Mouse (Mus musculus) lung, embryonic 16.5 days (tissue): ENCODE measurements around the gene Patl2. TPM values are rescaled to one million over a fixed set of nuclear protein-coding genes. Genes with fewer than 3 reads are reported as not detected.
"Not testable (repeated sequence)": the region's sequence is repeated elsewhere in the genome, so short reads cannot be mapped to it uniquely, and the experiment has no call there.

Experiments used
- ATAC-seq: fragments of 200-750 bp; cut with Nextera tagmentation; 2 replicates; pipeline ENCODE4 v1.8.0; 2017; ENCODE audit warnings: low read depth, mild to moderate bottlenecking, moderate library complexity
- H3K27ac ChIP-seq: fragments of 300-500 bp; sonication (generic); 2 replicates; pipeline ENCODE4 v1.5.1; 2014; ENCODE audit warnings: mild to moderate bottlenecking, control low read depth, low read length
- H3K27me3 ChIP-seq: fragments of 300-500 bp; sonication (generic); 2 replicates; pipeline ENCODE4 v1.6.1; 2014; ENCODE audit warnings: low read depth, low read length, mixed read lengths; ENCODE audit not compliant: control insufficient read depth, insufficient read depth
- H3K36me3 ChIP-seq: fragments of 300-500 bp; sonication (generic); 2 replicates; pipeline ENCODE4 v1.6.1; 2014; ENCODE audit warnings: low read length; ENCODE audit not compliant: control insufficient read depth, insufficient read depth
- H3K4me1 ChIP-seq: fragments of 300-500 bp; sonication (generic); replicated peaks from 2 replicates; pipeline ENCODE4 v1.6.1; 2014; ENCODE audit warnings: low read length, mixed read lengths; ENCODE audit not compliant: control insufficient read depth, insufficient read depth
- H3K4me2 ChIP-seq: fragments of 300-500 bp; sonication (generic); 2 replicates; pipeline ENCODE4 v1.6.1; 2014; ENCODE audit warnings: low read depth, low read length, control low read depth
- H3K4me3 ChIP-seq: fragments of 300-500 bp; sonication (generic); 2 replicates; pipeline ENCODE4 v1.5.1; 2014; ENCODE audit warnings: mild to moderate bottlenecking, low read length, control low read depth
- H3K9ac ChIP-seq: fragments of 300-500 bp; sonication (generic); 2 replicates; pipeline ENCODE4 v1.6.1; 2014; ENCODE audit warnings: low read length, control low read depth
- H3K9me3 ChIP-seq: fragments of 300-500 bp; sonication (generic); 2 replicates; pipeline ENCODE4 v1.6.1; 2016; ENCODE audit warnings: low read length; ENCODE audit not compliant: control insufficient read depth
- WGBS: fragments of 180-500 bp; shearing (Covaris S2); extraction: QIAGEN DNeasy Blood & Tissue Kit; methylation state at CpG from one replicate; pipeline ENCODE4 v1.1.7; 2014; 5-methylcytosine and 5-hydroxymethylcytosine counted together
- polyA plus RNA-seq: library from polyadenylated mRNA; unstranded; fragments of >200 nt; fragmentation: Nextera tagmentation; extraction: Ambion mirVana; gene quantifications from 2 replicates; pipeline ENCODE4 v1.2.1, GENCODE M21; 2015

Gene Patl2
- polyA plus RNA-seq, 1 experiment from 2014 or later, result not detected

DNA sequence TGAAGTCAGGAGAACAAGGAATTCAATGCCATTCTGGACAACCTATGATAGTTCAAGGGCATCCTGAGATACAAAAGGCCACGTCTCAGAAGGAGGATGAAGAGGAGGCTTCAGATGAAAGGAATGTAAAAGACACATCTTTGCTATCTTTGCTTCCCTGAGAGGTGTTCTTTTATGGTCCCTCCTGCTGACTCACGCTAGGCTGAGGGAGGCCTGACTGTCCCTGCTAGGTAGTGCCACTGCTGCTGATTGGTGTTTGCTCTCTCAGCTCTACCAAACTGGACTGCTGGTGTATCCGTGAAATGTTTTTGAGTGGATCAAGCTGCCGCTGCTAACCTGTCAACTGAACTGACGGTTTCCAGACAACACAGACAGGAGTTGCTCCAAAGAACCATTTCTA is 35.8 kb upstream of the Patl2 start:
- no peaks in the 10 kb centered on the region for H3K36me3 ChIP-seq
- H3K4me2 ChIP-seq, result no peak overlapping the region
- no peak for ATAC-seq
- H3K9me3 ChIP-seq, result no peaks in the 10 kb centered on the region
- no peak overlapping the region for H3K4me3 ChIP-seq
- no peaks in the 10 kb centered on the region for H3K27me3 ChIP-seq
- no peak overlapping the region for H3K9ac ChIP-seq
- no peak overlapping the region for H3K27ac ChIP-seq
- 18% methylated on average over 5 of the region's 5 CpGs for WGBS
- no peaks in the 10 kb centered on the region for H3K4me1 ChIP-seq

DNA sequence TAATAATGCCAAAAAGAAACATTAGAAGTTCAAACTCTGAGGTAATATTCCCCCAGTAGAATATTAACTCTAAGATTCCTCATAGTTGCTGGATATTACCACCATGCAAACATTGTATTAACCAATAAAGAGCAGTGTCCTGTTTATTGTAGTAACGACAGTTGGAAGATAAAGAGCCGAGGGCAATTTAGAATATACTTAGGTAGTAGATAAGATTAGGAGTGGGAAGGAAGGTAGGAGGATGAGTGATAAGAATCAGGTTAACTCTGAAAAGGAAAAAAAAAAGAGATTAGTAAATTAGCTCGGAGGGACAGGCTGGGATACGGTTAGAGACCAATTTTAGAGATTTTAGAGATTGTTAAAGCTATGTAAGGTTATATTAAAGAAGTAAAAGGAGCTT is 35.4 kb upstream of the Patl2 start:
- no peaks in the 10 kb centered on the region for H3K4me1 ChIP-seq
- H3K9me3 ChIP-seq, result no peaks in the 10 kb centered on the region
- no peak overlapping the region for H3K4me2 ChIP-seq
- H3K27ac ChIP-seq, result no peak overlapping the region
- no peaks in the 10 kb centered on the region for H3K27me3 ChIP-seq
- H3K36me3 ChIP-seq, result no peaks in the 10 kb centered on the region
- 17% methylated on average over 4 of the region's 4 CpGs for WGBS
- no peak overlapping the region for H3K9ac ChIP-seq
- no peak for ATAC-seq
- H3K4me3 ChIP-seq, result no peak overlapping the region

- no peak overlapping the region for H3K27ac ChIP-seq
- no peaks in the 10 kb centered on the region for H3K36me3 ChIP-seq
- no peaks in the 10 kb centered on the region for H3K9me3 ChIP-seq
- no peaks in the 10 kb centered on the region for H3K27me3 ChIP-seq
- ATAC-seq, result no peak
- 66% methylated on average over 2 of the region's 2 CpGs for WGBS
- no peak overlapping the region for H3K4me2 ChIP-seq
- no peak overlapping the region for H3K9ac ChIP-seq
- H3K4me1 ChIP-seq, result no peaks in the 10 kb centered on the region
- no peak overlapping the region for H3K4me3 ChIP-seq
Observed at GRCm38 (mm10) chr2:122218234-122218633, 32.2 kb upstream of the Patl2 start.

DNA sequence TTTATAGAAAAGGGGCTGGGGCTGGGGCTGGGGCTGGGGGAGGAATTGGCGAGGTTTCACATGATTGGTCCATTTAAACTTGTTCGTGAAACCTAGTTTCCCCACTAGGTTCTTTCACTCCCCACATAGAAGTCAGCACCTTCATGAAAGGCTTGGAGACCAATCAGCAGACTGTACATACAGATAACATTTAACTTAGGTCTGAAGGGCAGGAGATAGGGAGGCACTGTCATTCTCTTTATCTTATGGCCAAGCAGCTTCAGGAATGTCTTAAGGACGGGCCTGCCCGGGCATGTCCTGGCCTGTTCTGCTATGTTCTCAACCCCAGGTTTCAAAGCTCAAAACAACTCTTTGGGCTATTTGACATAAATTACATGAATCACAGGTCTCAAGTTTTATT is 31.1 kb upstream of the Patl2 start:
- not testable (repeated sequence) for H3K27me3 ChIP-seq, H3K27ac ChIP-seq, H3K4me1 ChIP-seq, H3K36me3 ChIP-seq, ATAC-seq, H3K9ac ChIP-seq, H3K4me2 ChIP-seq, H3K4me3 ChIP-seq, H3K9me3 ChIP-seq
- 90% methylated on average over 4 of the region's 4 CpGs for WGBS

DNA sequence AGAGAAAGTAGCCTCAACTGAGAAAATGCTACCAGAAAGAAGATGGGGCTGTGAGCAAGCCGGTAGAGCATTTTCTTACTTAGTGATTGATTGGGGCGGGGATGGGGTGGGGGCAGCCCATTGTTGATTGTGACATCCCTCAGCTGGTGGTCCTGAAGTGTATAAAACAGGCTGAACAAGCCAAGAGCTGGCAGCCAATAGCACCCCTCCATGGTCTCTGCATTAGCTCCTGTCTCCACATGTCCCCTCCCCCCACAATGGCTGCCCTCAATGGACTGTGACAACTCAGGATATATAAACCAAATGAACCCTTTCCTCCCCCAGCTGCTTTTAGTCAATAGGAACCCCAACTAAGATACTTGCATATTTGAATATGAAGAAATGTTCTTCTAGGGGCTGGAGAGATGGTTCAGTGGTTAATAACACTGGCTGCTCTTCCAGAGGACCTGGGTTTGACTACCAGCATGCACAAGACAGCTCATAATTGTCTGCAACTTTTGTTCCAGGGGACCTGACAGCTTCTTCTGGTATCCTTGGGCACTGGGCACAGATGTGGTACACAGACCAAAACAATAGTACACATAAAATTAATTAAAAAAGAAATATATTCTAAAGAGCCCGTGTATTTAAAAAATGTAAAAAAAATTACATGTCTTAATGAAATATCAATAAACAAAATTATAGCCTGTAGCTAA is 24.7 kb upstream of the Patl2 start:
- WGBS, result 61% methylated on average over 3 of the region's 3 CpGs
- Histone ChIP-seq H3K4me1 (no peaks in the 10 kb centered on the region), H3K27me3 (no peaks in the 10 kb centered on the region), H3K36me3 (no peaks in the 10 kb centered on the region), H3K9me3 (no peaks in the 10 kb centered on the region), H3K4me2 (no peak overlapping the region), H3K4me3 (no peak overlapping the region), H3K27ac (no peak overlapping the region), H3K9ac (no peak overlapping the region)
- peak; percentile 68; the same call in 1 of the 2 replicates for ATAC-seq

DNA sequence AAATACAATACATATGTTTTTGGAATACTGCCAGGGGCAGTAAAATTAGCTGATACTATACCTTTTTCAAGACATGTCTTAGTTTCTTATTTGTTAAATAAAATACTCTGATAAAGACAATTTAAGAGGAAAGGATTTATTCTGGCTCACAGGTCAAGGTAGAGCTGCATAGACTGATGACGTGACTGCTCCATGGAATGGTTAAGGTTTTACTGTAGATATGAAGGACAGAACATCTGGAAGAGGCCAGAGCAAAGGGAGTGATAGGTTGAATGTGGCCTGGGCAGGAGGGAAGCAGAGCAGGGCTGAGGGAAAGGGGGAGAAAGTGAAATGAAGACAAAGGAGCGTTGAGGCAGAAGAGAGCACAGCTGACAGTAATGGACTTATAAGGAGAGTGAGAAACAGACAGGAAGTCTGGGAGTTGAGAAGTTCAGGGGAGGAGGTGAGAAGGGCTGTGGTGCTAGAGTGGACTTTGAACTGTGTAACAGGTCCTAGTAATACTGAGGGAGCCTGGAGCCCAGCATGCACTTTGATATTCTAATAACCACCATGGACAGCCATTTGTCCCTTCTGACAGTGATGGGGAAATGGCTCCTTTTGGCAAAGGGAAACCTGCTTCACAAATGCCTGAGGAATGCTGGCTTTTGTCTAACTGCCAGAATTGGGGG is 20.6 kb upstream of the Patl2 start:
- Histone ChIP-seq H3K4me2 (no peak overlapping the region), H3K9me3 (no peaks in the 10 kb centered on the region), H3K4me1 (no peaks in the 10 kb centered on the region), H3K27ac (no peak overlapping the region), H3K9ac (no peak overlapping the region), H3K36me3 (no peaks in the 10 kb centered on the region), H3K27me3 (no peaks in the 10 kb centered on the region), H3K4me3 (no peak overlapping the region)
- WGBS, result 42% methylated on average over 2 of the region's 2 CpGs
- no peak for ATAC-seq

DNA sequence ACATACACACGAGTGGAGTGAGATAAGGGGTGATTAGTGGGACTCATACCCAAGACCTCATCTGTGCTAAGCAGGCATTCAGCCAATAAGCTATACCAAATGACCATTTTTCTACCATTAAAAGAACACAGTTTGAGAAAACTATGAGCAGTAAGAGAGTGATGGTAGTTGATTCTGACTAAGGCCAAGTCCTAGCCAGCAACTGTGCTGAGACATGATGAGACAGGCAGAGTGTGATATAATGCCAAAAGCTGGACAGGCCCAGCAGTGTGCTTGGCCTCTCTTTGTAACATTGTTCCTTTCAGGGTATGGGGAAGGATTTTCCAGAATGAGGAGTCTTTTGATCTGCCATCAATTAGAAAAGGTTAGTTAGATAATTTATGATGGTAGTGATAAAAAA is 15.5 kb upstream of the Patl2 start:
- WGBS, result 39% methylated on average over 1 of the region's 1 CpGs
- Histone ChIP-seq H3K4me2 (no peak overlapping the region), H3K36me3 (no peaks in the 10 kb centered on the region), H3K4me1 (no peaks in the 10 kb centered on the region), H3K27me3 (no peaks in the 10 kb centered on the region), H3K9ac (no peak overlapping the region), H3K4me3 (no peak overlapping the region), H3K9me3 (no peaks in the 10 kb centered on the region), H3K27ac (no peak overlapping the region)
- ATAC-seq, result peak; percentile 54

- ATAC-seq, result no peak
- no peaks in the 10 kb centered on the region for H3K27me3 ChIP-seq
- 60% methylated on average over 1 of the region's 1 CpGs for WGBS
Observed at GRCm38 (mm10) chr2:122194509-122194929, 8.5 kb upstream of the Patl2 start.

DNA sequence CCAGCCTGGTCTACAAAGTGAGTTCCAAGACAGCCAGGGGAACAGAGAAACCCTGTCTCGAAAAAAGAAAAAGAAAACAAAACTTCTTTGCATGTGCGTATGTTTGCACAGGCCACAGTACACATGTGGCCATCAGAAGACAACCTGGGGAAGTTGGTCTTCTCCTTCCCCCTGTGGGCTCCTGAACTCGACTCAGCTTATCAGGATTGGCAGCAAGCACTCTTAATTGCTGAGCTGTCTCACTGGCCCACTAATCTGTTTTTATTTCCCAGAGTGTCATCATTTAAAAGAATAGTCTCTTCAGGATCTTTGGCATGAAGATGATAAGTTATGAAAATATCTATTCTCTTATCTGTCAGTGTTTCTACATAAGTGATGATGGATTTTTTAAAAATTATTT is 5.9 kb upstream of the Patl2 start:
- 65% methylated on average over 3 of the region's 3 CpGs for WGBS
- H3K36me3 ChIP-seq, result no peaks in the 10 kb centered on the region
- H3K27ac ChIP-seq, result no peak overlapping the region
- no peak overlapping the region for H3K9ac ChIP-seq
- H3K4me2 ChIP-seq, result no peak overlapping the region
- no peak overlapping the region for H3K4me3 ChIP-seq
- H3K27me3 ChIP-seq, result no peaks in the 10 kb centered on the region
- no peaks in the 10 kb centered on the region for H3K4me1 ChIP-seq
- H3K9me3 ChIP-seq, result no peaks in the 10 kb centered on the region
- ATAC-seq, result no peak

More at GRCm38 (mm10) chr2:122194509-122194929, 8.5 kb upstream of the Patl2 start:
- Histone ChIP-seq H3K9ac (no peak overlapping the region), H3K4me2 (no peak overlapping the region), H3K4me3 (no peak overlapping the region), H3K36me3 (no peaks in the 10 kb centered on the region), H3K9me3 (no peaks in the 10 kb centered on the region), H3K4me1 (no peaks in the 10 kb centered on the region), H3K27ac (no peak overlapping the region)
